Mouse (Mus musculus): ENCODE results near the gene Lrrc2. TPM values are rescaled to one million over a fixed set of nuclear protein-coding genes. Genes with fewer than 3 reads are reported as not detected.

Gene Lrrc2
- total and polyA plus RNA-seq, 3 experiments = 1.6 to 3.6 (median 1.6) TPM

GRCm38 (mm10) chr9:110946548-110947044, 4.7 kb upstream of the Lrrc2 start:
- no peak overlapping the region for H3K27ac ChIP-seq (ENCODE audit: insufficient read depth, low read depth)
- dilution Hi-C loops (cut with MboI; ENCODE audit: extremely low pct_ligation_motif_present, extremely low pct_unique_long_range_greater_than_20kb, low sequenced_read_pairs) = no loop called here

GRCm38 (mm10) chr9:110947261-110947661, 4.1 kb upstream of the Lrrc2 start:
- no peaks in the 10 kb centered on the region for H3K4me1 ChIP-seq (ENCODE audit: control insufficient read depth in 1 of 2, insufficient read depth in 2 of 2)
- in situ Hi-C loops (cut with MboI; ENCODE audit: low pct_ligation_motif_present, low pct_unique_long_range_greater_than_20kb, low sequenced_read_pairs) = no loop called here
- no peaks in the 10 kb centered on the region for H3K79me2 ChIP-seq (replicated peaks; ENCODE audit: control insufficient read depth, extremely low read depth, insufficient read depth, poor library complexity, severe bottlenecking)
- dilution Hi-C loops (cut with MboI; ENCODE audit: extremely low pct_ligation_motif_present, extremely low pct_unique_long_range_greater_than_20kb, low sequenced_read_pairs) = no loop called here
- no peak overlapping the region for H3K4me2 ChIP-seq (ENCODE audit: insufficient read depth, low read depth, poor library complexity, severe bottlenecking)
- H3K9me3 ChIP-seq (replicated peaks; ENCODE audit: low read length) = peaks cover 2% of the 10 kb centered on the region
- no peak for DNase-seq (ENCODE audit: extremely low read depth)
- TF ChIP-seq POLR2AphosphoS2 (IDR thresholded peaks at IDR 0.05; ENCODE audit: low read depth, low read length) (no peak), NRF1 (IDR thresholded peaks at IDR 0.05; ENCODE audit: low read depth, low read length) (no peak), ZKSCAN1 (IDR thresholded peaks at IDR 0.05; ENCODE audit: borderline replicate concordance, low read depth, low read length) (no peak), EP300 (IDR thresholded peaks at IDR 0.05; ENCODE audit: low read length) (no peak), TCF12 (IDR thresholded peaks at IDR 0.05; ENCODE audit: low read depth, low read length) (no peak)
- no peak overlapping the region for H3K27ac ChIP-seq (ENCODE audit: insufficient read depth, low read depth)
- no peaks in the 10 kb centered on the region for H3K36me3 ChIP-seq (replicated peaks in 1 of 2; ENCODE audit: control insufficient read depth in 1 of 2, insufficient read depth in 1 of 2, low read length in 1 of 2)
- no peak overlapping the region for H3K9ac ChIP-seq (ENCODE audit: insufficient read depth, low read depth)
- no peak overlapping the region for H3K4me3 ChIP-seq (replicated peaks in 1 of 3; ENCODE audit: low read depth in 2 of 3, low read length in 2 of 3, poor library complexity in 1 of 3)
- H3K27me3 ChIP-seq (replicated peaks) = no peaks in the 10 kb centered on the region

More at GRCm38 (mm10) chr9:110946548-110947044, 4.7 kb upstream of the Lrrc2 start:
- TF ChIP-seq USF2 (conservative IDR thresholded peaks at IDR 0.05; ENCODE audit: low read depth, low read length) (no peak), CHD2 (IDR thresholded peaks at IDR 0.05; ENCODE audit: low read length) (no peak)
- Histone ChIP-seq H3K9ac (ENCODE audit: insufficient read depth, low read depth) (no peak overlapping the region), H3K4me3 (replicated peaks in 1 of 3; ENCODE audit: low read depth in 2 of 3, low read length in 2 of 3, poor library complexity in 1 of 3) (no peak overlapping the region), H3K36me3 (replicated peaks in 1 of 2; ENCODE audit: control insufficient read depth in 1 of 2, insufficient read depth in 1 of 2, low read length in 1 of 2) (no peaks in the 10 kb centered on the region), H3K27me3 (replicated peaks) (no peaks in the 10 kb centered on the region), H3K79me2 (replicated peaks; ENCODE audit: control insufficient read depth, extremely low read depth, insufficient read depth, poor library complexity, severe bottlenecking) (no peaks in the 10 kb centered on the region), H3K9me3 (replicated peaks; ENCODE audit: low read length) (peaks cover 2% of the 10 kb centered on the region), H3K4me2 (ENCODE audit: insufficient read depth, low read depth, poor library complexity, severe bottlenecking) (no peak overlapping the region), H3K4me1 (ENCODE audit: control insufficient read depth in 1 of 2, insufficient read depth in 2 of 2) (no peaks in the 10 kb centered on the region)
- in situ Hi-C loops (cut with MboI; ENCODE audit: low pct_ligation_motif_present, low pct_unique_long_range_greater_than_20kb, low sequenced_read_pairs) = no loop called here
- DNase-seq (ENCODE audit: extremely low read depth) = no peak

- Histone ChIP-seq H3K4me3 (replicated peaks in 1 of 3; ENCODE audit: low read depth in 2 of 3, low read length in 2 of 3, poor library complexity in 1 of 3) (no peak overlapping the region), H3K27ac (ENCODE audit: insufficient read depth, low read depth) (no peak overlapping the region), H3K4me2 (ENCODE audit: insufficient read depth, low read depth, poor library complexity, severe bottlenecking) (no peak overlapping the region), H3K4me1 (ENCODE audit: control insufficient read depth in 1 of 2, insufficient read depth in 2 of 2) (no peaks in the 10 kb centered on the region), H3K9me3 (replicated peaks; ENCODE audit: low read length) (peaks cover 2% of the 10 kb centered on the region), H3K27me3 (replicated peaks) (no peaks in the 10 kb centered on the region), H3K36me3 (replicated peaks in 1 of 2; ENCODE audit: control insufficient read depth in 1 of 2, insufficient read depth in 1 of 2, low read length in 1 of 2) (no peaks in the 10 kb centered on the region), H3K9ac (ENCODE audit: insufficient read depth, low read depth) (no peak overlapping the region), H3K79me2 (replicated peaks; ENCODE audit: control insufficient read depth, extremely low read depth, insufficient read depth, poor library complexity, severe bottlenecking) (no peaks in the 10 kb centered on the region)
- in situ Hi-C loops (cut with MboI; ENCODE audit: low pct_ligation_motif_present, low pct_unique_long_range_greater_than_20kb, low sequenced_read_pairs) (no loop called here), dilution Hi-C loops (cut with MboI; ENCODE audit: extremely low pct_ligation_motif_present, extremely low pct_unique_long_range_greater_than_20kb, low sequenced_read_pairs) (no loop called here)
- DNase-seq (ENCODE audit: extremely low read depth) = no peak
- TF ChIP-seq RCOR1 (conservative IDR thresholded peaks at IDR 0.05; ENCODE audit: low read depth, low read length) = no peak
These were observed 3.4 kb upstream of the Lrrc2 start for GRCm38 (mm10) chr9:110947900-110948299.
